Mouse (Mus musculus) hindbrain, embryonic 14.5 days (tissue): ENCODE data around the gene Ublcp1. TPM values are rescaled to one million over a fixed set of nuclear protein-coding genes. Genes with fewer than 3 reads are reported as not detected.

Source experiments
- ATAC-seq: fragments of 200-750 bp; cut with Nextera tagmentation; 2 replicates; pipeline ENCODE4 v1.8.0; 2017; ENCODE audit warnings: moderate number of reproducible peaks, mild to moderate bottlenecking, moderate TSS enrichment, moderate library complexity; ENCODE audit not compliant: low FRiP score
- DNase-seq: peaks from one replicate; pipeline ENCODE4 v3.0.0-alpha.2; 2015; ENCODE audit warnings: low spot score
- H3K27ac ChIP-seq: fragments of 300-500 bp; sonication (generic); 2 replicates; pipeline ENCODE4 v1.5.1; 2014; ENCODE audit warnings: mild to moderate bottlenecking, moderate library complexity
- H3K27me3 ChIP-seq: fragments of 300-500 bp; sonication (generic); 2 replicates; pipeline ENCODE4 v1.6.1; 2014; ENCODE audit warnings: mild to moderate bottlenecking, low read length, mixed read lengths; ENCODE audit not compliant: control insufficient read depth, insufficient read depth
- H3K36me3 ChIP-seq: fragments of 300-500 bp; sonication (generic); replicated peaks from 2 replicates; pipeline ENCODE4 v1.6.1; 2014; ENCODE audit not compliant: control insufficient read depth, insufficient read depth
- H3K4me1 ChIP-seq: fragments of 300-500 bp; sonication (generic); replicated peaks from 2 replicates; pipeline ENCODE4 v1.6.1; 2014; ENCODE audit warnings: antibody characterized with exemption, low read length, mixed read lengths; ENCODE audit not compliant: control insufficient read depth, insufficient read depth
- H3K4me2 ChIP-seq: fragments of 300-500 bp; sonication (generic); replicated peaks from 2 replicates; pipeline ENCODE4 v1.6.1; 2014; ENCODE audit warnings: mild to moderate bottlenecking, moderate library complexity
- H3K4me3 ChIP-seq: fragments of 300-500 bp; sonication (generic); replicated peaks from 2 replicates; pipeline ENCODE4 v1.5.1; 2014; ENCODE audit warnings: mild to moderate bottlenecking, low read length
- H3K9ac ChIP-seq: fragments of 300-500 bp; sonication (generic); 2 replicates; pipeline ENCODE4 v1.6.1; 2014
- H3K9me3 ChIP-seq: fragments of 300-500 bp; sonication (generic); 2 replicates; pipeline ENCODE4 v1.6.1; 2016; ENCODE audit warnings: low read length; ENCODE audit not compliant: control insufficient read depth
- WGBS: fragments of 180-500 bp; shearing (Covaris S2); extraction: QIAGEN DNeasy Blood & Tissue Kit; methylation state at CpG from one replicate; pipeline ENCODE4 v1.1.7; 2014; 5-methylcytosine and 5-hydroxymethylcytosine counted together
- polyA plus RNA-seq: library from polyadenylated mRNA; unstranded; fragments of >200 nt; fragmentation: Nextera tagmentation; extraction: Ambion mirVana; gene quantifications from 2 replicates; pipeline ENCODE4 v1.2.1, GENCODE M21; 2014

Ublcp1 gene
- polyA plus RNA-seq = 62.1 and 65.9 TPM in 2 replicates

GRCm38 (mm10) chr11:44470432-44471336 is at the start of gene Ublcp1:
Ublcp1 (minus strand) TSS chr11:44470498.
- Histone ChIP-seq H3K36me3 (peaks cover 7% of the 10 kb centered on the region; the same call in 1 of the 2 replicates), H3K27me3 (no peaks in the 10 kb centered on the region), H3K9me3 (no peaks in the 10 kb centered on the region), H3K27ac (peak within 1 kb of the TSS; percentile 88), H3K4me2 (peak within 1 kb of the TSS; percentile 95), H3K9ac (peak within 1 kb of the TSS; percentile 93), H3K4me1 (peaks cover 15% of the 10 kb centered on the region), H3K4me3 (peak within 1 kb of the TSS; percentile 98)
- DNase-seq (peak; percentile 91), ATAC-seq (peak; percentile 96)
- under 1% methylated on average over 54 of the region's 54 CpGs for WGBS

- H3K4me2 ChIP-seq = peak overlapping the region; percentile 72
- ATAC-seq = peak; percentile 48
- WGBS = 1% methylated on average over 35 of the region's 61 CpGs
- DNase-seq = no peak
- peaks cover 31% of the 10 kb centered on the region for H3K4me1 ChIP-seq
- H3K27me3 ChIP-seq = no peaks in the 10 kb centered on the region
- no peaks in the 10 kb centered on the region for H3K9me3 ChIP-seq
- peak overlapping the region; percentile 98 for H3K9ac ChIP-seq
- H3K36me3 ChIP-seq = no peaks in the 10 kb centered on the region
- peak overlapping the region; percentile 97 for H3K27ac ChIP-seq
- peak overlapping the region; percentile 99 for H3K4me3 ChIP-seq
Observed at GRCm38 (mm10) chr11:44519096-44519949, 49.0 kb upstream of the Ublcp1 start.

- peaks cover 31% of the 10 kb centered on the region for H3K4me1 ChIP-seq
- H3K9me3 ChIP-seq = no peaks in the 10 kb centered on the region
- peak; percentile 80 for DNase-seq
- peak within 1 kb of the TSS; percentile 72 for H3K4me2 ChIP-seq
- H3K27me3 ChIP-seq = no peaks in the 10 kb centered on the region
- peak within 1 kb of the TSS; percentile 98 for H3K9ac ChIP-seq
- peak; percentile 91 for ATAC-seq
- WGBS = under 1% methylated on average over 64 of the region's 70 CpGs
- H3K36me3 ChIP-seq = no peaks in the 10 kb centered on the region
- H3K27ac ChIP-seq = peak within 1 kb of the TSS; percentile 97
- peak within 1 kb of the TSS; percentile 99 for H3K4me3 ChIP-seq
Observed at GRCm38 (mm10) chr11:44518281-44519095, 48.2 kb upstream of the Ublcp1 start, which contains the start of gene Rnf145. Rnf145 (plus strand) TSS chr11:44518964.

GRCm38 (mm10) chr11:44517561-44518280 is 47.4 kb upstream of the Ublcp1 start:
- Histone ChIP-seq H3K4me2 (peak overlapping the region; percentile 72), H3K9ac (peak overlapping the region; percentile 98), H3K9me3 (no peaks in the 10 kb centered on the region), H3K4me1 (peaks cover 25% of the 10 kb centered on the region), H3K4me3 (peak overlapping the region; percentile 99), H3K36me3 (no peaks in the 10 kb centered on the region), H3K27ac (peak overlapping the region; percentile 97), H3K27me3 (no peaks in the 10 kb centered on the region)
- peak; percentile 27 for DNase-seq
- 39% methylated on average over 6 of the region's 6 CpGs for WGBS
- ATAC-seq = no peak

- H3K27ac ChIP-seq = no peak overlapping the region
- H3K27me3 ChIP-seq = no peaks in the 10 kb centered on the region
- DNase-seq (no peak), ATAC-seq (no peak)
- H3K9me3 ChIP-seq = no peaks in the 10 kb centered on the region
- no peak overlapping the region for H3K4me2 ChIP-seq
- 35% methylated on average over 1 of the region's 1 CpGs for WGBS
- H3K4me1 ChIP-seq = peaks cover 20% of the 10 kb centered on the region
- no peaks in the 10 kb centered on the region for H3K36me3 ChIP-seq
- no peak overlapping the region for H3K4me3 ChIP-seq
- no peak overlapping the region for H3K9ac ChIP-seq
Observed at GRCm38 (mm10) chr11:44516362-44516761, 46.1 kb upstream of the Ublcp1 start.

GRCm38 (mm10) chr11:44514666-44515065 is 44.4 kb upstream of the Ublcp1 start:
- ATAC-seq = no peak
- no peak overlapping the region for H3K9ac ChIP-seq
- H3K9me3 ChIP-seq = no peaks in the 10 kb centered on the region
- WGBS = 65% methylated on average over 2 of the region's 2 CpGs
- H3K4me1 ChIP-seq = peaks cover 9% of the 10 kb centered on the region; the same call in 1 of the 2 replicates
- no peak overlapping the region for H3K4me2 ChIP-seq
- no peak for DNase-seq
- H3K27me3 ChIP-seq = no peaks in the 10 kb centered on the region
- no peak overlapping the region for H3K4me3 ChIP-seq
- H3K27ac ChIP-seq = no peak overlapping the region
- H3K36me3 ChIP-seq = no peaks in the 10 kb centered on the region

- no peak overlapping the region for H3K4me3 ChIP-seq
- no peak overlapping the region for H3K4me2 ChIP-seq
- ATAC-seq = no peak
- no peak overlapping the region for H3K9ac ChIP-seq
- DNase-seq = no peak
- WGBS = 71% methylated on average over 2 of the region's 2 CpGs
- H3K27ac ChIP-seq = no peak overlapping the region
- peaks cover 6% of the 10 kb centered on the region; the same call in 1 of the 2 replicates for H3K4me1 ChIP-seq
- H3K9me3 ChIP-seq = no peaks in the 10 kb centered on the region
- no peaks in the 10 kb centered on the region for H3K36me3 ChIP-seq
- no peaks in the 10 kb centered on the region for H3K27me3 ChIP-seq
Observed at GRCm38 (mm10) chr11:44513026-44513422, 42.7 kb upstream of the Ublcp1 start.
